Mouse (Mus musculus): ENCODE results near the gene Olfr1098. TPM values are rescaled to one million over a fixed set of nuclear protein-coding genes. Genes with fewer than 3 reads are reported as not detected.

Gene Olfr1098
- not detected in 2 replicates for polyA plus RNA-seq (2011; ENCODE audit: insufficient read length, low read depth, missing spikeins)

DNA sequence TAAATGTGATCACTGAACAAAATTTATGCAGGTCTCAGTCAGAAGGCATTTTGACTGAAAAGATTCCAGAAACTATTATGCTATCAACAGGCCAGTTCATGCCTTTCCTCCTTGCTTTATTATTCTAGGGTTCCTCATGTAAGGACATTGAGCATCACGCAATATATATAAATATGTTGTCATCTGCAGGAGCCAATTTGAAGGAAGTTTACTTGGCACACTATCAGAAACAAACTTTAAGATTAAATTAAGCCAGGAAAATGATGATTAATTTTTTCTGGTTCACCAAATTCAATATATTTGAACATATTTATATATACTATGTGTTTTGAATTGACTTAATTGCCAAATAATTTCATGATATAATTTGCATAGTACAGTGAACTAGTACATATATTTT, at the start of gene Olfr1098:
Gene Olfr1098, minus strand, starts transcription at position 101 of the 400 bp plus-strand sequence.
- H3K4me1 ChIP-seq (ENCODE audit: control insufficient read depth, insufficient read depth, low read length) = no peaks in the 10 kb centered on the region
- H3K4me3 ChIP-seq (ENCODE audit: insufficient read depth, low read length) = no peak within 1 kb of the TSS
- no peak within 1 kb of the TSS for H3K27ac ChIP-seq (ENCODE audit: insufficient read depth, low read length)
- TF ChIP-seq CTCF (IDR thresholded peaks at IDR 0.05; ENCODE audit: borderline replicate concordance, insufficient read depth, low read length) (no peak), POLR2A (IDR thresholded peaks at IDR 0.05; ENCODE audit: low read depth, low read length) (no peak)

DNA sequence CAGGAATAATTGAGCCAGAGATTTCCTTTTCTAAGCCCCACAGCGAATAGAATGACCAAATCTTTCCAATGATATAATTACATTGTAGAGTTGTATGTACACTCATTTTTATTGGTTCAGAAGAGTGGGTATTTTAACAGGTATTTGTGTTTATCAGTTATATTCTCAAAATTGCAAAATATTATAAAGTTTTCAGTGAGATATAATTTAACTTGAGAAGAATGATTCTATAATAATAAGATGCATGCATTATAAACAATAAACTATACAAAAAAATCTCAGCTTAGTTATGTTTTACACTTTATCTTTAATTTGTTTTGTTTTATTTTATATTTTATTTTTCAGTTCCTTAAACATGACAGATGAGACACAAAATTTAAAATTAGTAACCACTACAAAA, 36.2 kb upstream of the Olfr1098 start, which contains the start of gene Olfr1099:
Gene Olfr1099, minus strand, starts transcription at position 101 of the 400 bp plus-strand sequence.
- Histone ChIP-seq H3K27ac (ENCODE audit: insufficient read depth, low read length) (no peak within 1 kb of the TSS), H3K4me3 (ENCODE audit: insufficient read depth, low read length) (no peak within 1 kb of the TSS), H3K4me1 (ENCODE audit: control insufficient read depth, insufficient read depth, low read length) (no peaks in the 10 kb centered on the region)
- TF ChIP-seq POLR2A (IDR thresholded peaks at IDR 0.05; ENCODE audit: low read depth, low read length) = no peak
- TF ChIP-seq CTCF (IDR thresholded peaks at IDR 0.05; ENCODE audit: borderline replicate concordance, insufficient read depth, low read length) = no peak

DNA sequence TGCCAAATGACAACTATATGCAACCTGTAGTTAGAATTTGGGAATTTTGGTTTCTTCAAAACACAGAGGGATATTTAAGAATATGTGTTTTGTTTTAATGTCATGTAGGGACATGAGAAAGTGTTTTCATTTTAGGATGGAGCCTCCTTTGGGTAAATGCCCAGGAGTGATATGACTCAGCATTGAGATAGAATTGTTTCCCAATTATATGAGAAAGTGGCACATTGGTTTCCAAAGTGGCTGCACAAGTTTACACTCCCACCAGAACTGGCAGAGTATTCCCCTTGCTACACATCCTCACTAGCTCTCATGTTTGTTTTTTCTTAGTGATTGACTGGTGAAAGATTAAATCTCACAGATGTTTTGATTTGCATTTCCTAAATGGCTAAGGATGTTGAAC, 2.2 kb upstream of the Olfr1098 start:
- H3K4me3 ChIP-seq (ENCODE audit: insufficient read depth, low read length) = no peak overlapping the region
- no peak for TF ChIP-seq CTCF (IDR thresholded peaks at IDR 0.05; ENCODE audit: borderline replicate concordance, insufficient read depth, low read length)
- TF ChIP-seq POLR2A (IDR thresholded peaks at IDR 0.05; ENCODE audit: low read depth, low read length) = no peak
- no peak overlapping the region for H3K27ac ChIP-seq (ENCODE audit: insufficient read depth, low read length)
- H3K4me1 ChIP-seq (ENCODE audit: control insufficient read depth, insufficient read depth, low read length) = no peaks in the 10 kb centered on the region

DNA sequence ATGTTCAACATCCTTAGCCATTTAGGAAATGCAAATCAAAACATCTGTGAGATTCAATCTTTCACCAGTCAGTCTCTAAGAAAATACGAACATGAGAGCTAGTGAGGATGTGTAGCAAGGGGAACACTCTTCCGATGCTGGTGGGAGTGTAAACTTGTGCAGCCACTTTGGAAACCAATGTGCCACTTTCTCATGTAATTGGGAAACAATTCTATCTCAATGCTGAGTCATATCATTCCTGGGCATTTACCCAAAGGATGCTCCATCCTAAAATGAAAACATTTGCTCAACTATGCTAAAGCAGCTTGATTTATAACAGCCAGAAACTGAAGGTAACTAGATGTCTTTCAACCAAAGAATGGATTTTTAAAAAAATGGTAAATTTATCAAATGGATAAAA, 18.7 kb downstream of the Olfr1098 start:
- no peak for TF ChIP-seq POLR2A (IDR thresholded peaks at IDR 0.05; ENCODE audit: low read depth, low read length)
- no peak for TF ChIP-seq CTCF (IDR thresholded peaks at IDR 0.05; ENCODE audit: borderline replicate concordance, insufficient read depth, low read length)
- Histone ChIP-seq H3K4me1 (ENCODE audit: control insufficient read depth, insufficient read depth, low read length) (no peaks in the 10 kb centered on the region), H3K4me3 (ENCODE audit: insufficient read depth, low read length) (no peak overlapping the region), H3K27ac (ENCODE audit: insufficient read depth, low read length) (no peak overlapping the region)

DNA sequence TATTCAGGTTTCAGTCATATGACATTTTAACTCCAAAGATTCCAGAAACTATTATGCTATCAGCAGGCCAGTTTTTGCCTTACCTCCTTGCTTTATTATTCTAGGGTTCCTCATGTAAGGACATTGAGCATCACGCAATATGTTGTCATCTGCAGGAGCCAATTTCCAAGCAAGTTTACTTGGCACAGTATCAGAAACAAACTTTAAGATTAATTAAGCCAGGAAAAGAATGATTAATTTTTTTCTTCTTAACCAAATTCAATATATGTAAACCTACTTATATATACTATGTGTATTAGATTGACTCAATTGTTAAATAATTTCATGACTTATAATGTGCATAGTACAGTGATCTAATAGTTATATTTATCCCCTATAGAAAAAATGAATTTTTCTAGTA, 32.2 kb downstream of the Olfr1098 start, which contains the start of gene Olfr1097:
Gene Olfr1097, minus strand, starts transcription at position 101 of the 400 bp plus-strand sequence.
- no peaks in the 10 kb centered on the region for H3K4me1 ChIP-seq (ENCODE audit: control insufficient read depth, insufficient read depth, low read length)
- no peak within 1 kb of the TSS for H3K4me3 ChIP-seq (ENCODE audit: insufficient read depth, low read length)
- no peak within 1 kb of the TSS for H3K27ac ChIP-seq (ENCODE audit: insufficient read depth, low read length)
- no peak for TF ChIP-seq POLR2A (IDR thresholded peaks at IDR 0.05; ENCODE audit: low read depth, low read length)
- TF ChIP-seq CTCF (IDR thresholded peaks at IDR 0.05; ENCODE audit: borderline replicate concordance, insufficient read depth, low read length) = no peak

DNA sequence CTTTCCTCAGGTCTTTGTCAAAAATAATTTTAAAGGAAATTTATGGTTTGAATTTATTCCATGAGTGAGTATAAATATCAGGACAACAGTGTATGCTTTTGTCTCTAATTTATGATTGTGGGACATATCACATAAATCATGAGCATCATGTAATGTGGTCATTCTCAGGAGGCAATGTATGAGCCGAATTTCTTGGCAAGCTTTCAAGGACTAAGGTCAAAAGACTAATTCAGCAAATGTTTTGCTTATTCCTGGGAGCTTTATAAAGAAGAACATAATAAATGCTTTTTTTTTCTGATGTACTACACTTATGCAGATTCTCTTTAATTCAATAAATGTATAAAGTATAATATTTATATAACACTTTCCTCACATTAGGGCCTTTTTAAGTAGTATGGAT, 49.6 kb downstream of the Olfr1098 start, which contains the start of gene Gm13723:
Gene Gm13723, minus strand, starts transcription at position 101 of the 400 bp plus-strand sequence.
- TF ChIP-seq CTCF (IDR thresholded peaks at IDR 0.05; ENCODE audit: borderline replicate concordance, insufficient read depth, low read length) (no peak), POLR2A (IDR thresholded peaks at IDR 0.05; ENCODE audit: low read depth, low read length) (no peak)
- no peak within 1 kb of the TSS for H3K4me3 ChIP-seq (ENCODE audit: insufficient read depth, low read length)
- no peaks in the 10 kb centered on the region for H3K4me1 ChIP-seq (ENCODE audit: control insufficient read depth, insufficient read depth, low read length)

More for the DNA sequence above, 49.6 kb downstream of the Olfr1098 start, which contains the start of gene Gm13723:
- H3K27ac ChIP-seq (ENCODE audit: insufficient read depth, low read length) = no peak within 1 kb of the TSS

Other genes with a start within 250 kb of the Olfr1098 start
- gene Olfr1086, start 244.5 kb downstream of the Olfr1098 start, polyA plus RNA-seq (2011; ENCODE audit: insufficient read length, low read depth, missing spikeins) = not detected in 2 replicates
- not detected in 2 replicates for gene Olfr1087, start 226.2 kb downstream of the Olfr1098 start, polyA plus RNA-seq (2011; ENCODE audit: insufficient read length, low read depth, missing spikeins)
- not detected in 2 replicates for gene Olfr1089, start 190.8 kb downstream of the Olfr1098 start, polyA plus RNA-seq (2011; ENCODE audit: insufficient read length, low read depth, missing spikeins)
- gene Olfr1090, start 165.6 kb downstream of the Olfr1098 start, polyA plus RNA-seq (2011; ENCODE audit: insufficient read length, low read depth, missing spikeins) = not detected in 2 replicates
- gene Olfr1093, start 142.1 kb downstream of the Olfr1098 start, polyA plus RNA-seq (2011; ENCODE audit: insufficient read length, low read depth, missing spikeins) = not detected in 2 replicates
- gene Olfr141, start 114.5 kb downstream of the Olfr1098 start, polyA plus RNA-seq (2011; ENCODE audit: insufficient read length, low read depth, missing spikeins) = not detected in 2 replicates
- not detected in 2 replicates for gene Olfr1094, start 99.9 kb downstream of the Olfr1098 start, polyA plus RNA-seq (2011; ENCODE audit: insufficient read length, low read depth, missing spikeins)
- not detected in 2 replicates for gene Olfr1095, start 72.8 kb downstream of the Olfr1098 start, polyA plus RNA-seq (2011; ENCODE audit: insufficient read length, low read depth, missing spikeins)
- gene Gm13723, start 49.7 kb downstream of the Olfr1098 start, polyA plus RNA-seq (2011; ENCODE audit: insufficient read length, low read depth, missing spikeins) = not detected in 2 replicates
- not detected in 2 replicates for gene Olfr1097, start 32.3 kb downstream of the Olfr1098 start, polyA plus RNA-seq (2011; ENCODE audit: insufficient read length, low read depth, missing spikeins)
- gene Olfr1099, start 36.1 kb upstream of the Olfr1098 start, polyA plus RNA-seq (2011; ENCODE audit: insufficient read length, low read depth, missing spikeins) = not detected in 2 replicates
- not detected in 2 replicates for gene Olfr1100, start 55.4 kb upstream of the Olfr1098 start, polyA plus RNA-seq (2011; ENCODE audit: insufficient read length, low read depth, missing spikeins)
- not detected in 2 replicates for gene Olfr1101, start 66.7 kb upstream of the Olfr1098 start, polyA plus RNA-seq (2011; ENCODE audit: insufficient read length, low read depth, missing spikeins)
- gene Olfr1102, start 73.9 kb upstream of the Olfr1098 start, polyA plus RNA-seq (2011; ENCODE audit: insufficient read length, low read depth, missing spikeins) = not detected in 2 replicates
- not detected in 2 replicates for gene Olfr1104, start 102.5 kb upstream of the Olfr1098 start, polyA plus RNA-seq (2011; ENCODE audit: insufficient read length, low read depth, missing spikeins)
- not detected in 2 replicates for gene Olfr1105, start 112.0 kb upstream of the Olfr1098 start, polyA plus RNA-seq (2011; ENCODE audit: insufficient read length, low read depth, missing spikeins)
- gene Olfr1106, start 127.7 kb upstream of the Olfr1098 start, polyA plus RNA-seq (2011; ENCODE audit: insufficient read length, low read depth, missing spikeins) = not detected in 2 replicates
- gene Olfr1107, start 151.3 kb upstream of the Olfr1098 start, polyA plus RNA-seq (2011; ENCODE audit: insufficient read length, low read depth, missing spikeins) = not detected in 2 replicates
- gene Olfr1109, start 171.5 kb upstream of the Olfr1098 start, polyA plus RNA-seq (2011; ENCODE audit: insufficient read length, low read depth, missing spikeins) = not detected in 2 replicates
- not detected in 2 replicates for gene Olfr259, start 190.0 kb upstream of the Olfr1098 start, polyA plus RNA-seq (2011; ENCODE audit: insufficient read length, low read depth, missing spikeins)
- gene Olfr1110, start 215.8 kb upstream of the Olfr1098 start, polyA plus RNA-seq (2011; ENCODE audit: insufficient read length, low read depth, missing spikeins) = not detected in 2 replicates
- gene Olfr1111, start 228.1 kb upstream of the Olfr1098 start, polyA plus RNA-seq (2011; ENCODE audit: insufficient read length, low read depth, missing spikeins) = not detected in 2 replicates

Measured in embryonic fibroblast, embryonic 13.5 days (primary cell).